Mouse (Mus musculus) bone marrow, adult 2 months (tissue): ENCODE measurements around the gene Chrna1.

Experiments used
- CTCF ChIP-seq: fragments of 200-500 bp; IDR thresholded peaks from 2 replicates; pipeline ENCODE4 v1.5.1; 2011; ENCODE audit warnings: low read length, control low read depth; ENCODE audit not compliant: control insufficient read depth, insufficient read depth
- POLR2A ChIP-seq: fragments of 200-500 bp; IDR thresholded peaks from 2 replicates; pipeline ENCODE4 v1.6.1; 2011; ENCODE audit warnings: low read depth, mild to moderate bottlenecking, control low read depth, low read length, borderline replicate concordance; ENCODE audit not compliant: control insufficient read depth

GRCm38 (mm10) chr2:73591246-73591645, 11.1 kb upstream of the Chrna1 start:
- no peak for TF ChIP-seq POLR2A
- TF ChIP-seq CTCF = no peak
